Mouse (Mus musculus) gastrocnemius, postnatal 14 days (tissue): ENCODE data around the gene Ilf3. TPM values are rescaled to one million over a fixed set of nuclear protein-coding genes. Genes with fewer than 3 reads are reported as not detected.
A peak's percentile ranks its signal among the peaks of the same experiment; 100 is the strongest.

Source experiments
- DNase-seq: peaks from one replicate; pipeline ENCODE4 v3.0.0; 2021; ENCODE audit warnings: mixed read lengths
- intact Hi-C: fragments of 180-260 bp; cut with DNase I; formaldehyde crosslinking; loops from one replicate; pipeline ENCODE4 v1.15.1; 2025; ENCODE audit warnings: low total_unique reads
- total RNA-seq, 2 experiments: library from RNA; stranded (reverse); gene quantifications; 2 replicates each; pipeline ENCODE4 v1.2.3; 2021

Gene Ilf3
- total RNA-seq, 2 experiments from 2014 or later: 22.3 to 28.5 TPM

GRCm38 (mm10) chr9:21336491-21336890 lies 31.2 kb upstream of the Ilf3 start:
- no peak for DNase-seq
- intact Hi-C loops: no loop called here

- intact Hi-C loops: no loop called here
- DNase-seq: peak; percentile 76
Observed at GRCm38 (mm10) chr9:21337652-21338051, 30.0 kb upstream of the Ilf3 start.

GRCm38 (mm10) chr9:21340411-21340810 lies 27.3 kb upstream of the Ilf3 start:
- intact Hi-C loops: no loop called here
- no peak for DNase-seq

GRCm38 (mm10) chr9:21346627-21347365 lies 20.9 kb upstream of the Ilf3 start:
- DNase-seq: no peak
- intact Hi-C loops: no loop called here

- intact Hi-C loops: no loop called here
- DNase-seq: no peak
Observed at GRCm38 (mm10) chr9:21348152-21348551, 19.5 kb upstream of the Ilf3 start.

- intact Hi-C loops: no loop called here
- no peak for DNase-seq
Observed at GRCm38 (mm10) chr9:21351178-21351577, 16.5 kb upstream of the Ilf3 start.

GRCm38 (mm10) chr9:21351702-21352377 lies 15.8 kb upstream of the Ilf3 start:
- intact Hi-C loops: no loop called here
- no peak for DNase-seq

- no peak for DNase-seq
- intact Hi-C loops: no loop called here
Observed at GRCm38 (mm10) chr9:21352463-21353372, 15.0 kb upstream of the Ilf3 start.

GRCm38 (mm10) chr9:21353373-21353686 lies 14.3 kb upstream of the Ilf3 start:
- intact Hi-C loops: no loop called here
- DNase-seq: no peak

GRCm38 (mm10) chr9:21354796-21355195 lies 12.9 kb upstream of the Ilf3 start:
- intact Hi-C loops: loop anchor here (5.0 kb wide), 1 partner anchor 42 kb away; the partner anchor contains the start of gene Ap1m2
- no peak for DNase-seq

GRCm38 (mm10) chr9:21356981-21357718 lies 10.5 kb upstream of the Ilf3 start:
- DNase-seq: peak; percentile 47
- intact Hi-C loops: loop anchor here (5.0 kb wide), 1 partner anchor 45 kb away; the partner anchor contains the start of gene Ap1m2

- peak; percentile 48 for DNase-seq
- intact Hi-C loops: no loop called here
Observed at GRCm38 (mm10) chr9:21366541-21367220, 990 bp upstream of the Ilf3 start.

- peak; percentile 75 for DNase-seq
- intact Hi-C loops: no loop called here
Observed at GRCm38 (mm10) chr9:21368131-21368584, 487 bp downstream of the Ilf3 start.

GRCm38 (mm10) chr9:21369080-21369479 lies 1.4 kb downstream of the Ilf3 start:
- DNase-seq: no peak
- intact Hi-C loops: no loop called here

GRCm38 (mm10) chr9:21370876-21371275 lies 3.2 kb downstream of the Ilf3 start:
- intact Hi-C loops: loop anchor here (5.0 kb wide), 1 partner anchor 36 kb away; no protein-coding TSS in a partner anchor
- DNase-seq: no peak

GRCm38 (mm10) chr9:21372508-21372907 lies 4.8 kb downstream of the Ilf3 start:
- no peak for DNase-seq
- intact Hi-C loops: loop anchor here (5.0 kb wide), 1 partner anchor 35 kb away; no protein-coding TSS in a partner anchor

GRCm38 (mm10) chr9:21379195-21379594 lies 11.5 kb downstream of the Ilf3 start:
- intact Hi-C loops: no loop called here
- no peak for DNase-seq

- intact Hi-C loops: no loop called here
Observed at GRCm38 (mm10) chr9:21380868-21381267, 13.2 kb downstream of the Ilf3 start.

GRCm38 (mm10) chr9:21383966-21384365 lies 16.3 kb downstream of the Ilf3 start:
- intact Hi-C loops: no loop called here
- DNase-seq: no peak

More at GRCm38 (mm10) chr9:21380868-21381267, 13.2 kb downstream of the Ilf3 start:
- no peak for DNase-seq
